Mouse (Mus musculus) lung, adult 18-20 months (tissue): ENCODE data around the gene Hsf2bp.

Experiments
- DNase-seq, 2 experiments: peaks; one replicate each; pipeline ENCODE4 v3.0.0; 2022; ENCODE audit warnings: mixed read lengths in 2 of 2

The Hsf2bp gene

GRCm38 (mm10) chr17:31935091-31935830 lies 100.9 kb downstream of the Hsf2bp start:
- DNase-seq = no peak

DNA sequence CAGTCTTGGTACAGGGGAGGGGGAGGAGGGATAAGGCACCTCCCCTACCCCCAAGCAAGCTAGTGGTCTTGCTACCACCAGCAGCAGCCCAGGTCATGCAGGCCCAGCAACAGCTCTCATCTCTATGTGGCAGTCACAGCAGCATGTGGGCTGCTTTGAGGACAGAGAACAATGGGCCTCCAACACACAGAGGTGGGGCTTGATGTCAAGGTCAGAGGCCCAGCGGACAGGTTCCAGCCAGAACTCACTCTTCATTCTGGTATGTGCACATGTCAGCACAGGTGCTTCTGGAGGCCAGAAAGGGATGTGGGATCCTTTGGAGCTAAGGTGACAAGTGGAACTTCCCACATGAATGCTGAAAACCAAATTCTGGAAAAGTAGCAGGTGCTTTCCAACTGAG lies 102.2 kb downstream of the Hsf2bp start:
- no peak for DNase-seq

- DNase-seq = peak; percentile 69 to 74
Measured at GRCm38 (mm10) chr17:31931499-31931898, 104.7 kb downstream of the Hsf2bp start.

GRCm38 (mm10) chr17:31929844-31930715 lies 106.1 kb downstream of the Hsf2bp start:
- DNase-seq = no peak

DNA sequence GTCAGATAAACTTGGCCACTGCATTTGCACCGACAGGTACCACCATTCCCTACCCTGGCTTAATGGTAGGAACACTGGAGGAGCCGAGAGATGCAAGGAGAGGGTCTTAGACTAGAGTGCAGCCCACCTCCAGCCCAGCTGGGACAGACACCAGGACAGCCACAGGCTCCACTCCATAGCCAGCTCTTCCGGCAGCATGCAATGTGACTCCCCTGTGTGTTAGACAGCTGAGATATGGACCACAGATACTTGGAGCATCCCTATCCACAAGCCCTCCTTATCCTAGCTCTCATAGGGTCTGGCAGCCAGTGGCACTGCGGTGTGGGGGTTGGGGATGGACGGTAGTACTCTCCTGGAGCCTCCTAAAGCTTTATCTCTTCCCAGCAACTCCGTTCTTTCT lies 107.1 kb downstream of the Hsf2bp start:
- no peak for DNase-seq

- no peak for DNase-seq
Measured at GRCm38 (mm10) chr17:31927895-31928626, 108.1 kb downstream of the Hsf2bp start.

DNA sequence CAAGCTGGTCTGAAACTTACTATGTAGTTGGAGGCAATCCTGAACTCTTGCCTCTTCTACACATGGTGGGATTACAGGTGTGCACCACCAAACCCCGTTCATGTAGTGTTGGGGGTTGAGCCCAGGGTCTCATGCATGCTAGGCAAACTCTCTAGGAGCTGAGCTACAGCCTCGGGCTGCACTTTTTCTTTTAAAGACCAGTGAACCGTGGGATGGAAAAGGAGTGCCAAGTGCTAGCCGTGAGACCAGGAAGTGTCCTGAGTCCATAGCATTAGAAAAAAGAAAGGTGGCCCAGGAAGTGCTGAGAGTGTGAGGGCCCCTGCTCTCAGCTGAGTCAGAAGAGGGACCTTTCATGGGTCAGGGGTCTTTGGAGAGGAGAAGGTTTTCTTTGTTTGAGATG lies 111.9 kb downstream of the Hsf2bp start:
- DNase-seq = no peak

- DNase-seq = no peak
Measured at GRCm38 (mm10) chr17:31923310-31923970, 112.7 kb downstream of the Hsf2bp start.

- peak; percentile 48 to 69 for DNase-seq
Measured at GRCm38 (mm10) chr17:31920589-31921190, 115.5 kb downstream of the Hsf2bp start.

DNA sequence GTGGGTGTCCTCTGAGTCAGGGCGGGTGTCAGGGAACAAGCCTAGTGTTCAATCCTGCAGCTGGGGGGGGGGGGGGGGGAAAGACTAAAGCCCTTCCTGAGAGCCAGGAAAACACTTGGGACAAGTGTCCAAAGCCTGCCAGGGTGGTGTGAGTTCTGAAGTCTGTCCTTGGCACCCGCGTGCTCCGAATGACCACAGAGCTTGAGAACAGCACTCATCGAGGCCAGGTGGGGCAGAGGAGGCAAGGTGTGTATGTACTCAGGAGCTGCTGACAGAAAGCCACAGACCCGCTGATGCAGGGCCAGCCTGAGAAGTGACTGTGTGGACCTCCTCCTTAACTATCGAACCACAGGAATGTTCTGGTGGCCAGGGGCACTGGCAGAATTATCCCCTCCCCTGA lies 116.5 kb downstream of the Hsf2bp start:
- DNase-seq = peak; percentile 90 to 93

- DNase-seq = no peak
Measured at GRCm38 (mm10) chr17:31918374-31918773, 117.8 kb downstream of the Hsf2bp start.

GRCm38 (mm10) chr17:31916461-31916775 lies 119.7 kb downstream of the Hsf2bp start:
- peak; percentile 66 to 72 for DNase-seq

DNA sequence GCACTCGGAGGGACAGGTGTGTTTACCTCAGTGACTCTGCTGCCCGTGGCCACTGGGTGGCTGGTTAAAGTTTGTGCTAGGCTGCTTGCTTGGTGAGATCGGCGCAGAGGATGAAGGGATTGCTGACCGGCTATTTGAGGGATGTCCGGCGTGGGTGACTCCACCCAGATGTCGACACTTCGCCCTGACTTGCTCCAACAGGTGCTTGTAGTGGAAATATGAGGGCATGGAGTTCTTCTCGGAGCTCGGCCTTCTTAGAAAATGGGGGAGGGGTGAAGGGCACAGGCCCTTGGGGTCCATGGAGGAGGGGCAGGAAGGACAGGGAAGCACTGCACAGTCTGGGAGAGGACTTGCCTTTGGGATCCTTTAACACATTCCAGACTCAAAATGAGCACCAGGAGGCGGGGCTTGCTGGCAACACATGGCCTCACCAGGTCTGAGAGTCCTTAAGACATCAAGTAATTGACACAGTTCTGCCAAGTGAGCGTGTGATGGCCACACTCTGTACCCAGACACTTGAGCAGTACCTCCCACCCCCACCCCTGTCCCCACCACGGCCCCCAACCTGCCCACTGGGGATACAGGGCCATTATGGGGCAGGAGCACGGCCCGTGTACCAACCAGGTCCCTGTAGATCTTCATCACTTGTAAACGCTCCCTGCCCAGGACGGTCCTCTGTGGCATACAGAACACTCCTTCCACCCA lies 120.2 kb downstream of the Hsf2bp start:
- DNase-seq = peak; percentile 92 to 94

- DNase-seq = no peak
Measured at GRCm38 (mm10) chr17:31914323-31914722, 121.8 kb downstream of the Hsf2bp start.

GRCm38 (mm10) chr17:31912881-31913662 lies 123.1 kb downstream of the Hsf2bp start:
- no peak for DNase-seq

GRCm38 (mm10) chr17:31912387-31912786 lies 123.8 kb downstream of the Hsf2bp start:
- peak; percentile 91 to 95 for DNase-seq

DNA sequence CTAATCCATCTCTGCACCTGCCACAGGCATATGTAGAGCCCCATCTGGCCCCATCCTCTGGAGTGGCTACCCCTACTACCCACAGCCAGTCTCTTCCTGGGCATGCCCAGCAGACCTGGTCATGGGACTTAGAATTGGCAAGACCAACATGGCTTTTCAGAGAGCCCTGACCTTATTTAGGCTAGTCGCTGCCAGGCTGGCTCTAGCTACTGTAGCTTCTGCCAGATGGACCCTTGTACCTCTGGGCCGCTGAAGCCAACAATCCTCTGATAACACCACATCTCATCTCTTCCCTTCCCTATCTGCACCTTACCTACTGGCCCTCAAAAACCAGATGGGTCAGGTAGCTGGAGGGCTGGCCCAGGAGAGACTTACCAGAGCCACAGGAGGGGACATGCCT lies 127.2 kb downstream of the Hsf2bp start:
- DNase-seq = no peak

- peak; percentile 1 to 2 for DNase-seq
Measured at GRCm38 (mm10) chr17:31906441-31906840, 129.7 kb downstream of the Hsf2bp start.

DNA sequence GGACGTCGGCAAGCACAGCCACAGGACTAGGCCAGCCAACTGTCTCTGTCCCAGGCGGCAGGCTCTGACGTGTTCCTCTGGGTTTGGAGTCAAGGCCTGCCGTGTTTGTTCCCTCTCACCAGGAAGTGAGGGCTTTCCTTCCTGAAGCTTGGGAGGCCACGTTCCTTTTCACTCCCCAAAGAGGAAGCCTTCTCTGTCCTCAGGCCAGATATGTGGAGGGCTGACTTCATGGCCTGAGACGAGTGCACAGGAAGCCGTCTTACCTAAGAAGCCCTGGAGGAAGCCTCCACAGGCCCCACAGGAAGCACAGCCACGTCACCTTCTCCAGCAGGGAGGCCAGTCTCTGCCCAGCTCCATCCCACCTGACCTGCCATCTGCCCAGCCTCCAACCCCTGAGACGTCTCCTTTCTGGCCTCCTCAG lies 130.3 kb downstream of the Hsf2bp start:
- DNase-seq = peak; percentile 83 to 88

DNA sequence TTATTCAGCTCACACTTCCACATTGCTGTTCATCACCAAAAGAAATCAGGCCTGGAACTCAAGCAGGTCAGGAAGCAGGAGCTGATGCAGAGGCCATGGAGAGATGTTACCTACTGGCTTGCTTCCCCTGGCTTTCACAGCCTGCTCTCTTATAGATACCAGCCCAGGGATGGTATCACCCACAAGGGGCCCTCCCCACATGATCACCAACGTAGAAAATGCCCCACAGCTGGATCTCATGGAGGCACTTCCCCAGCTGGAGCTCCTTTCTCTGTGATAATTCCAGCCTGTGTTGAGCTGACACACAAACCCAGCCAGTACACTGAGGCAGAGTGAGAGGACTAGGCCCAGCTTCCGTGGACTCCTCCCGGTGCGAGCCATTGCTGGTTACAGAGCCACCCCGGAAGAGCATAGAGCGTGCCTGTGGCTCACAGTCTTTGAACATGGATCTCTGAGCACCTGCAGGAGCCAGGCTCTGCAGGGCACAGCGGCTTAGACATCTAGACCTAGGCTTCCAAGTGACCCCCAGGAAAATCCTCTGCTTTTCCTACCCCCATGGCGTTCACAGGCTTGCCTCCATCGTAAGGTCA lies 130.9 kb downstream of the Hsf2bp start:
- peak in 1 of 2 experiments; percentile 7 for DNase-seq
